ENCODE assay signal across 31 mouse cellular contexts in genomic region chr1:171977891-171978290, GRCm38 (mm10).
"Had no signal": no experiment of that assay in that cellular context is flagged by ENCODE, and none has a peak within 500 bp of the region (broad histone marks: within the 10 kb centered on the region; RNA-seq: fewer than 3 reads in every experiment).

No protein-coding gene starts in this region.

- H3K9ac ChIP-seq: limb, embryonic 12.5 days; limb, embryonic 13.5 days; limb, embryonic 15.5 days; liver, embryonic 12.5 days; liver, embryonic 13.5 days; liver, embryonic 14.5 days; liver, embryonic 15.5 days; liver, postnatal 0 days; lung, embryonic 14.5 days; lung, embryonic 15.5 days; midbrain, embryonic 12.5 days; midbrain, embryonic 13.5 days; midbrain, embryonic 15.5 days had no signal

- DNase-seq: left cerebral cortex, postnatal 4 days; liver; liver, embryonic 13.5 days; liver, postnatal 0 days; lung, adult 18-20 months; lung, adult 2 months; lung, embryonic 14.5 days; lung, postnatal 10 days; lung, postnatal 14 days; lung, postnatal 36 days; lung, postnatal 4 days; midbrain, embryonic 14.5 days had no signal

- H3K9me3 ChIP-seq: limb, embryonic 10.5 days; limb, embryonic 12.5 days; limb, embryonic 15.5 days; liver, embryonic 12.5 days; liver, embryonic 13.5 days; liver, embryonic 15.5 days; lung, embryonic 15.5 days; megakaryocyte, embryonic 14.5 days; midbrain, embryonic 10.5 days; midbrain, embryonic 12.5 days; midbrain, embryonic 13.5 days; midbrain, embryonic 15.5 days had no signal

- H3K27me3 ChIP-seq: limb, embryonic 12.5 days; limb, embryonic 13.5 days; limb, embryonic 15.5 days; liver, embryonic 12.5 days; liver, embryonic 13.5 days; liver, embryonic 15.5 days; lung, embryonic 15.5 days; megakaryocyte, embryonic 14.5 days; midbrain, embryonic 12.5 days; midbrain, embryonic 13.5 days; midbrain, embryonic 15.5 days had no signal

- ATAC-seq: liver, embryonic 12.5 days; liver, postnatal 0 days; lung, postnatal 0 days; midbrain, embryonic 13.5 days; midbrain, embryonic 15.5 days; midbrain, embryonic 16.5 days had no signal

- H3K4me2 ChIP-seq: limb, embryonic 12.5 days; limb, embryonic 13.5 days; limb, embryonic 15.5 days; liver, embryonic 11.5 days; liver, embryonic 12.5 days; liver, embryonic 13.5 days; liver, embryonic 15.5 days; lung, embryonic 14.5 days; lung, embryonic 15.5 days; midbrain, embryonic 11.5 days; midbrain, embryonic 12.5 days; midbrain, embryonic 13.5 days; midbrain, embryonic 15.5 days had no signal

- H3K4me3 ChIP-seq: limb, embryonic 10.5 days; limb, embryonic 12.5 days; limb, embryonic 13.5 days; limb, embryonic 15.5 days; liver, embryonic 12.5 days; liver, embryonic 13.5 days; liver, embryonic 15.5 days; lung, embryonic 15.5 days; megakaryocyte, embryonic 14.5 days; midbrain, embryonic 10.5 days; midbrain, embryonic 12.5 days; midbrain, embryonic 13.5 days; midbrain, embryonic 15.5 days; myocyte had no signal

- H3K36me3 ChIP-seq: limb, embryonic 10.5 days; limb, embryonic 12.5 days; limb, embryonic 13.5 days; limb, embryonic 15.5 days; liver, embryonic 12.5 days; liver, embryonic 13.5 days; liver, embryonic 15.5 days; lung, embryonic 15.5 days; midbrain, embryonic 10.5 days; midbrain, embryonic 12.5 days; midbrain, embryonic 13.5 days; midbrain, embryonic 15.5 days had no signal

- H3K27ac ChIP-seq: limb, embryonic 10.5 days; limb, embryonic 12.5 days; limb, embryonic 13.5 days; limb, embryonic 15.5 days; liver, embryonic 12.5 days; liver, embryonic 13.5 days; liver, embryonic 14.5 days; liver, embryonic 15.5 days; lung, embryonic 15.5 days; macrophage; midbrain, embryonic 10.5 days; midbrain, embryonic 12.5 days; midbrain, embryonic 13.5 days; midbrain, embryonic 15.5 days had no signal

- H3K4me1 ChIP-seq: limb, embryonic 10.5 days; limb, embryonic 12.5 days; limb, embryonic 13.5 days; limb, embryonic 15.5 days; liver, embryonic 12.5 days; liver, embryonic 13.5 days; liver, embryonic 15.5 days; lung, embryonic 15.5 days; midbrain, embryonic 13.5 days had no signal
